Mouse (Mus musculus) kidney, postnatal 36 days (tissue): ENCODE data around the gene Ly6g5b.

Source experiments
- DNase-seq, 2 experiments: peaks; one replicate each; pipeline ENCODE4 v3.0.0; 2021 to 2022; ENCODE audit warnings: mixed read lengths in 2 of 2

Gene Ly6g5b

DNA sequence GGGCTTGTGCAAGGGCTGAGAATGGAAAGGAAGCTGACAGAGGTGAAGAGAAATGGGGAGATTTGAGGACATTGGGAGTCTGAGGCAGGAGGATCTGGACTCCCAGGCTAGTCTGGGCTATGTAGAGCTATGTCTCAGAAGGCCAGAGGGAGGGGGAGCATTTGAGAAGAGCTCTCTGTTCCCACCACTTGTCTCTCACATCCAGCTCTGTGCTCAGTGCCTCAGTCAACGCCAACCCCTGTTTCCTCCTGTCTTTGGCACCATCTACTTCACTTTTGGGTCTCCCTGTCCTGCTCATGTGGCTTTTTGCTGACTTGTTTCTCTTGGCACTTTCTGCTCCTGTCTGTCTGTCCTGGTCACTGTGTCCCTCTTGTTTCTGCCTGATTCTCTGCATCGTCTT, 37.9 kb downstream of the Ly6g5b start:
- DNase-seq, result no peak

DNA sequence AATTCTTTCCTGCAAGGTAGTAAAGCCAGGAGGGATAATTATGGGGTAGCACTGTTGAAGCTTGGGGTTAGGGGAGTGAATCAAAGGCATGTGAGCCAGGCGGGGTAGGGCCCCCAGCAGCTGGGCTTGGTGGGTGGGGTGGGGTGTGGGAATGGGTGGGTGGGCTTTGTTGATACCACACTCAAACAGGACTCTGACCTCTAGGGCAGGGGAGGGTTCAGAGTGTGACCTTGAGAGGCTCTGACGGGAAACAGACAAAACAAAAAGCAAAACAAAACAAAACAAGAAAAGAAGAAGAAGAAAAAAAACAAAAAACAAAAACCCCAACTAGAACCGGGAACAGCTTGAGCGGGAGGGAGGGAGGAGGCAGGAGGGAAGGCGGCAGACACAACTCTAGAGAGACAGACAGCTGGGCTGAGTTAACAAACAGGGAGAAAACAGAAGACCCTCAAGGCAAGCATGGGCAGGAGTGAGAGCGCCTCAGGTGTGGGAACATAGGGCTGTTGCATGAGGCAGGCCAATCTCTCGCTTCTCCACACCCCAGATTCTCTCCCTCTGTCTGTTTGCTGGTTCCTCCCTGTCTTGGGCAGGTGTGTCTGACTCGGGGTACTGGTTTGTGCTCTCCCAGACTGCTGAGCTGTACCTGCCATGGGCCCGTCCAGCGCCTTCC, 38.6 kb downstream of the Ly6g5b start, which contains the start of gene Ly6g6e:
Gene Ly6g6e, plus strand, starts transcription at position 396 of the 670 bp plus-strand sequence.
- DNase-seq, result no peak

- no peak for DNase-seq
Observed at GRCm38 (mm10) chr17:35074097-35074496, 41.1 kb downstream of the Ly6g5b start.

DNA sequence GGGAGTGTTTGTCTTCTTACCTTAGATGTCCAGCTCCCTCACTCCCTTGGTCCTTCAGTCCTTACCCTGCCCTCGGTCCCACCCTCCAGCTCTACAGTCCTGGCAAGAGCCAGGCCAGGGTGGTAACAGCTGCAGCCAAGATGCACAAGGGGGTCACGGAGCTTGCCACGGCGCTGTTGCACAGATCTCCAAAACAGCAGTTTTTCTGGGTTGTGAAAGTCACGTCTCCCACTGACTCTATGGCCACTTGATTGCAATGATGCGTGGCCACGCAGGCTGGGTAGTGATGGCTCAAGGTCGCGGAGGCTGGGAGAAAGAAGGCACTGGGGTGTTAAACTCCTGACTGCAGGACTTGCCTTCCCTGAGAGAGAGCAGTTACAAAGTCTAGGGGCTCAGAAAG, 43.8 kb downstream of the Ly6g5b start:
- DNase-seq, result no peak

DNA sequence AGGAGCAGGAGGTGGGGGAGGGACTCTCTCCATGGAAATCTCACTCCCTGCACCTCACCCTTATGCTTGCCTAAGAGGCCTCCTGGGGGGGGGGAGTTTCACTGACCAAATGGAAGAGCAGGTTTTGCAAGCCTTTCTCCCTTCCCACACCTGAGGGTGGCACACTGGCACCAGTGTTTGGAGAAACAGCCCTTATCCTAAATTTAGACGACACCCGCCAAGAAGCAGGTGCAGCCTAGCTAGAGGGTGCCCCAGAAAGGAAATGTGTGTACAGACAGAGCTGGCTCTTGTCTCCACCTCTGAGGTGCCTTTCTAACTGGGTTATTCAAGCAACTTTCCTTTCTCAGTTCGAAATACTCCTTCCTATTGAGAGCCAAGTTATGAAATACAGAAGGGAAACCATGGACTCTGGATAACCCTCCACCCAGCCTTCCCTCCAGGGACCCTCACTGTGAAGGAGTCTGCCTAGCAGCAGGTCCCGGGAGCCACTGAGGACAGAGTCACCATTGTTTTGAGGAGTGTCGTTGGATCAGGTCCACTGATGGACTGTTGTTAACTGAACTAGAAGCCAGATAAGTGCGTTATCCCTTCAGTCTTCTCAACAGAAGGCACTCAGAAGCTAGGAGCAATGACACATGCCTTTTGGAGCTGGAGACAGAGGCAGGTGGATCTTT, 44.5 kb downstream of the Ly6g5b start:
- DNase-seq, result no peak

DNA sequence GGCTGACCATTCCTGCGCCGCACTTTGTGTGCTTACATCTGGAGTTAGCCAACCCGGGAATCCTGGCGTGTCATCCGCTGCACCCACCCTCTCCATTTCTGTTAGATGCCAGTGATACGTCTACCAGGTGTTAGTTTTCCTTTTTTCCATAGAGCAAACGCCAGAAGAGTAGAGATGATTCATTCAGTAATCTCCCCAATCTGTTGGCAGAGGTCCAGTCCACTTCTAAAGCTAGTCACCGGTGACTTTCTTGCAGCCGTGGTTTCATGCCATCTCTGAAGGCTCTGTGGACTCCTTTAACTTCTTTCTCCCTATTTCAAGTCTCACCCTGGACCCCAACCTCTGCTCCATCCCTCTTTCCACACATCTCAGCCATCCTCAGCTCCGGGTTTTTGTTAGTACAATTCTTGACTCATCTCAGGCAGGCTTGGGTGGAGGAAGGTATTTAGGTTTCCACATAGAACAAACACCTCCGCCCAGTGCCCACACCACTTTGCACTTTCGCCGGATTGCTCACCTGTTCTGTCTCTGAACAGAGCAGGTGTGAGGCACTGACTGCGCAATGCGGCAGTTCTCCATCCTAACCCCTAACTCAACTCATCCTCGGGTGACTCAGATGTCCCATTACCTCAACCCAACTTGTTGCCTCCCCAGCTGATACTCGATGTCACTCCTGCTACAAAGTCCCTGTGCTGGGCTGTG, 46.9 kb downstream of the Ly6g5b start:
- DNase-seq, result no peak

- no peak for DNase-seq
Observed at GRCm38 (mm10) chr17:35066084-35066483, 49.1 kb downstream of the Ly6g5b start, which contains the start of gene Mpig6b. Gene Mpig6b (minus strand): TSS chr17:35066184.

- DNase-seq, result peak; percentile 79 to 85
Observed at GRCm38 (mm10) chr17:35064951-35065947, 50.0 kb downstream of the Ly6g5b start, which contains the start of gene Ly6g6c. Gene Ly6g6c (plus strand): TSS chr17:35065388.

DNA sequence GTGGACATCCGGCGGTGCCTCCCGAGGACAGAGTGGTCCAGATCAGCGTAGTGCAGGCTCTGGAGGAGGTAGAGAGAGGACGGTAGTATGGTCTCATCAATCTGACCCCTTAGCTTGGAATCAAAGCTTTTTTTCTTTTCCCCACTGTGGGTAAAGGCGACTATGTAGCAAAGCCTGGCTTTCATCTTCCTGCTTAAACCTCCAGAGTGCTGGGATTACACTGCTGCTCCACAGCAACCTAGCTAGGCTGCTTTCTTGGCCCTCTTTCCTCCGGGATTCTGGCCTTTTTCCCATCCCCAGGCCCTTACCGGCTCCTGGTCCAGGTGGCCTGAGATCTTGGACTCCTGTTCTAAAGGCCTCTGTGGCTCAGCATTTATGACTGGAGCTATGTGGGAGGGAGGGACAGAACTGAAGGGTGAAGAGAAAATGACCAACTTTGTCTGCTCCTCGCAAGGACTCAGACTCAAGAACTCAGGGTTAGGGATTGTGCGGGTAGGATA, 50.8 kb downstream of the Ly6g5b start:
- DNase-seq, result no peak
